In the genomic region with DNA sequence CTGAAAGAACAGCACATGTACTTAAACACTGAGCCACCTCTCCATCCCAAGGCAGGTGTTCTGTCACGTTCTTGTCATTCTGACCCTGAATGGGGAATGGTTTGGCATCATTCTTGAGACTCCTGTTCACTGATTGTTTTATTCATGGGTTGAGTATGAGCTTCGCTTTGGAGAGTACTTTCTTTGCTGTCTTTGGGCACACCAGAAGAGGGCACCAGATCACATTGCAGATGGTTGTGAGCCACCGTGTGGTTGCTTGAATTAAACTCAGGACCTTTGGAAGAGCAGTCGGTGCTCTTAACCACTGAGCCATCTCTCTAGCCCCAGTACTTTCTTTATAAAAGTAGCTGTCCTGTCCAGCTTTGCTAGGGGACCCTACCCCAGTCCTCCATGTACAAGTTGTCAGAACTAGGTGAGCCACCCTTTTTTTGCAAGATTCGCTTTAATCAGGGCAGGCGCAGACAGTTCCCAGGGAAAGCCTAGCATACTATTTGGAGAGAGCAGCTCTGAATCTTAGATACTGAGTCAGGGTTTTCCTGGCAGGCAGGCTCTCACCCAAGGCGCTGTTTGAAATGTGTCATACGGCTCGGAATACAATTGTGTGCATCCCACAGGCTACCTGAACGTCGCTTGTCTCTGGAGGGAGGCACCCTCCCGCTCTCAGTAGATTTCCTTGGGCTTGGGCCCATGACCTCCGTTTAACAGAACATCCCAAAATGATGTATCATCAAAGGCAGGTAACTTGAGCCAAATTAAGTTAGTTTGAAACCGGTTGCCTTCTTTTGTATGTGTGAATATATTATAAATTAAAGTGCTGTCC, we compare ENCODE assay signal across 9 mouse cellular contexts.
DNase-seq lines count a peak whose midpoint lies in the region; ATAC-seq and TF ChIP-seq lines count a peak whose summit lies in the region.
"Had no signal": no experiment of that assay in that cellular context is flagged by ENCODE, and none has a peak within 500 bp of the region (broad histone marks: within the 10 kb centered on the region; RNA-seq: fewer than 3 reads in every experiment).

No protein-coding gene starts in this region.

- H3K4me1 ChIP-seq in kidney, embryonic 16.5 days (ENCODE audit: insufficient read depth, low read length), result 0 out of 2 replicates have a peak, but pooled peaks cover 3% of the 10 kb centered on the region
- H3K4me1 ChIP-seq in embryonic facial prominence, embryonic 12.5 days, result peaks cover 3% of the 10 kb centered on the region; the same call in 1 of the 2 replicates
- H3K4me1 ChIP-seq in limb, embryonic 10.5 days, result 0 out of 2 replicates have a peak, but pooled peaks cover 5% of the 10 kb centered on the region
- H3K4me1 ChIP-seq: liver, embryonic 15.5 days had no signal

- H3K4me2 ChIP-seq in kidney, embryonic 16.5 days (replicated peaks; ENCODE audit: low read depth, low read length), result no peak overlapping the region
- peak overlapping the region; percentile 35 for H3K4me2 ChIP-seq in embryonic facial prominence, embryonic 12.5 days (replicated peaks)
- H3K4me2 ChIP-seq: liver, embryonic 15.5 days had no signal

- H3K36me3 ChIP-seq in kidney, embryonic 16.5 days (ENCODE audit: insufficient read depth, low read length), result no peaks in the 10 kb centered on the region
- no peaks in the 10 kb centered on the region for H3K36me3 ChIP-seq in embryonic facial prominence, embryonic 12.5 days
- H3K36me3 ChIP-seq in limb, embryonic 10.5 days, result no peaks in the 10 kb centered on the region
- H3K36me3 ChIP-seq: liver, embryonic 15.5 days had no signal

- no peaks in the 10 kb centered on the region for H3K9me3 ChIP-seq in kidney, embryonic 16.5 days (ENCODE audit: low read length)
- no peaks in the 10 kb centered on the region for H3K9me3 ChIP-seq in embryonic facial prominence, embryonic 12.5 days
- H3K9me3 ChIP-seq in limb, embryonic 10.5 days (replicated peaks), result no peaks in the 10 kb centered on the region
- H3K9me3 ChIP-seq: liver, embryonic 15.5 days had no signal

- H3K27me3 ChIP-seq in kidney, embryonic 16.5 days (ENCODE audit: insufficient read depth, low read length), result no peaks in the 10 kb centered on the region
- no peaks in the 10 kb centered on the region for H3K27me3 ChIP-seq in Patski
- H3K27me3 ChIP-seq in embryonic facial prominence, embryonic 12.5 days, result no peaks in the 10 kb centered on the region
- H3K27me3 ChIP-seq in limb, embryonic 10.5 days (ENCODE audit: low read depth, poor library complexity, severe bottlenecking), result no peaks in the 10 kb centered on the region
- H3K27me3 ChIP-seq: liver, embryonic 15.5 days had no signal

- H3K9ac ChIP-seq in kidney, embryonic 16.5 days (replicated peaks; ENCODE audit: low read length), result no peak overlapping the region
- 0 out of 2 replicates have a peak overlapping the region, but pooled peaks have one; percentile 20 for H3K9ac ChIP-seq in embryonic facial prominence, embryonic 12.5 days
- H3K9ac ChIP-seq: liver, embryonic 15.5 days had no signal

- peak; percentile 6; the same call in 1 of the 2 replicates for ATAC-seq in kidney, embryonic 16.5 days (ENCODE audit: low FRiP score, low TSS enrichment)
- ATAC-seq in Patski, result peak; percentile 74
- ATAC-seq in embryonic facial prominence, embryonic 12.5 days (ENCODE audit: insufficient number of reproducible peaks, insufficient read depth, low FRiP score, low TSS enrichment), result 0 out of 2 replicates have a peak, but pooled peaks have one; percentile 32
- ATAC-seq in activated CD4-positive, CD25-positive, alpha-beta regulatory T cell, adult 4 months, result no peak

- no peak overlapping the region for H3K27ac ChIP-seq in kidney, embryonic 16.5 days (ENCODE audit: low read length)
- H3K27ac ChIP-seq in embryonic facial prominence, embryonic 12.5 days, result no peak overlapping the region
- H3K27ac ChIP-seq in limb, embryonic 10.5 days, result no peak overlapping the region
- H3K27ac ChIP-seq: liver, embryonic 15.5 days had no signal

- CTCF ChIA-PET in Patski (lab: Charles Lee), result interaction anchor here (0.6 to 2.4 kb wide), 10 partner anchors 8 to 875 kb away, joined by 3 to 11 read pairs (median 4); no protein-coding TSS in a partner anchor

- WGBS in kidney, embryonic 16.5 days, result 28% methylated on average over 14 of the region's 14 CpGs
- WGBS in embryonic facial prominence, embryonic 12.5 days, result 19% methylated on average over 14 of the region's 14 CpGs
- WGBS in limb, embryonic 10.5 days, result 24% methylated on average over 14 of the region's 14 CpGs

- in situ Hi-C loops in Patski (cut with MboI; ENCODE audit: low pct_unique_long_range_greater_than_20kb), result loop anchor here (5.0 to 25.0 kb wide), 3 partner anchors 485 to 875 kb away; no protein-coding TSS in a partner anchor

- POLR2A ChIA-PET in Patski (lab: Charles Lee), result no interaction called here

- H3K4me3 ChIP-seq in kidney, embryonic 16.5 days (ENCODE audit: low read length), result no peak overlapping the region
- no peak overlapping the region for H3K4me3 ChIP-seq in embryonic facial prominence, embryonic 12.5 days
- H3K4me3 ChIP-seq in limb, embryonic 10.5 days, result no peak overlapping the region
- H3K4me3 ChIP-seq: liver, embryonic 15.5 days had no signal

- DNase-seq in kidney, postnatal 36 days, result no peak
- DNase-seq in Patski (ENCODE audit: low read depth, low spot score), result no peak
- peak; percentile 43 for DNase-seq in limb, embryonic 10.5 days (ENCODE audit: low spot score)
- DNase-seq in urinary bladder, postnatal 25 days (ENCODE audit: low spot score), result no peak
- DNase-seq in spleen, adult 12 weeks (ENCODE audit: low spot score), result no peak

- peak; percentile 83 for TF ChIP-seq CTCF in Patski (IDR thresholded peaks at IDR 0.05)
